Mouse (Mus musculus): ENCODE data around the gene Gm9508. TPM values are rescaled to one million over a fixed set of nuclear protein-coding genes. Genes with fewer than 3 reads are reported as not detected.
"Not testable (repeated sequence)": the region's sequence is repeated elsewhere in the genome, so short reads cannot be mapped to it uniquely, and the experiment has no call there.

Gm9508 gene
- polyA plus RNA-seq, 1 experiment from 2014 or later: not detected

DNA sequence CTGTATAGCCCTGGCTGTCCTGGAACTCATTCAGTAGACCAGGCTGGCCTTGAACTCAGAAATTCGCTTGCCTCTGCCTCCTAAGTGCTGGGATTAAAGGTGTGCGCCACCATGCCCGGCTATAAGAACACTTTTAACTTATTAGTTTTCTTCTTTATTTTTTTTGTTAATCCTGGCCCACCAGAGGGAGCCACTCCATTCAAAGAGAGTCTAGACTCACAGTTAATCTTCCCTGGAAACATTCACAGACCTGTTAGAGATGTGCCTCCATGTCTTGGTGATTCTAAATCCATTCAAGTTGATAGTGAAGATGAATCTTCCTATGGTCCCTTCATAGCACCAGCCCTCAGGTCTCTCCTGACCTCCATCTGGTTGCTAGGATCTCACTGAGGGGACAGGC is 12.8 kb upstream of the Gm9508 start:
- H3K27me3 ChIP-seq: no peaks in the 10 kb centered on the region
- no peak overlapping the region for H3K27ac ChIP-seq
- 86% methylated on average over 3 of the region's 3 CpGs for WGBS
- H3K9me3 ChIP-seq (replicated peaks): peaks cover 14% of the 10 kb centered on the region
- no peak overlapping the region for H3K4me2 ChIP-seq
- no peak overlapping the region for H3K9ac ChIP-seq
- no peak overlapping the region for H3K4me3 ChIP-seq
- no peaks in the 10 kb centered on the region for H3K4me1 ChIP-seq
- no peaks in the 10 kb centered on the region for H3K36me3 ChIP-seq (ENCODE audit: poor library complexity, severe bottlenecking)
- ATAC-seq: no peak

DNA sequence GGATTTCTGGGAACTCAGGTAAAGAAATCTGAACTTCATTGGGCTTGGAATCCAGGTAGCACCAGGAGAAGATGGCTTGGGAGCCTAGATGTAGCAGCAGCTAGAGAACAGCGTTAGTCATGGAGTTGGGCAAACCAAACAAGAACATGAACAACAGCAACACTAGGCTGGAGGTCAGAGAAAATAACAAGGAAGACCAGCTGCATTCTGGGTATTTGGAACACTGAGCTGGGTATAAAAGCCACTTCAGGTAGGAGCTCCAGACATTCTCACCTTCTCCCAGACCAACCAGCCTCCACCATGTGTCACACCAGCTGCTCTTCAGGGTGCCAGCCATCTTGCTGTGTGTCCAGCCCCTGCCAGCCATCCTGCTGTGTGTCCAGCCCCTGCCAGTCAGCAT is 9.3 kb upstream of the Gm9508 start, which contains the start of gene Gm10272:
Gene Gm10272, plus strand, starts transcription at position 301 of the 400 bp plus-strand sequence.
- Histone ChIP-seq H3K4me2 (no peak within 1 kb of the TSS), H3K4me1 (no peaks in the 10 kb centered on the region), H3K27ac (no peak within 1 kb of the TSS), H3K9ac (no peak within 1 kb of the TSS), H3K4me3 (no peak within 1 kb of the TSS), H3K36me3 (ENCODE audit: poor library complexity, severe bottlenecking) (no peaks in the 10 kb centered on the region), H3K27me3 (no peaks in the 10 kb centered on the region), H3K9me3 (replicated peaks) (peaks cover 25% of the 10 kb centered on the region)
- 100% methylated on average over 1 of the region's 1 CpGs for WGBS
- ATAC-seq: no peak

DNA sequence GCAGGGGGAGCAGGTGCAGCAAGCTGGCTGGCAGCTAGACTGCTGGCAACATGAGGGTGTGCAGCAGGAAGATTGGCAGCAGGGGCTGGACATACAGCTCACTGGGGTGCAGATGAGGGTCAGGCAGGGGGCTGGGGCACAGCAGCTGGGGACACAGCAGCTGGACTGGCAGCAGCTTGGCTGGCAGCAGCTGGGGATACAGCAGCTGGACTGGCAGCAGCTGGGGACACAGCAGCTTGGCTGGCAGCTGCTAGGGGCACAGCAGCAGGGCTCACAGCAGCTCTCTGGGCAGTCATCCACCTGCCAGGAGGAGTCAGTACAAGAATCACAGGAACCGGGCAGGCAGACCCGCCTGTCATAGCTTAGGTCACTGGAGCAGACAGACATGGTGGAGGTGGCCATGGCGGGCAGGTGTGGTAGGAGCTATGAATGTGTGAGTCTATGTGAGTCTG is 6.7 kb downstream of the Gm9508 start, which contains the start of gene Gm19402:
Gene Gm19402, minus strand, starts transcription at position 402 of the 452 bp plus-strand sequence.
- H3K4me3 ChIP-seq; H3K4me1 ChIP-seq; H3K9me3 ChIP-seq (replicated peaks); ATAC-seq; H3K36me3 ChIP-seq (ENCODE audit: poor library complexity, severe bottlenecking); H3K4me2 ChIP-seq; H3K9ac ChIP-seq: not testable (repeated sequence)
- WGBS: 56% methylated on average over 3 of the region's 3 CpGs
- peak within 1 kb of the TSS; percentile 48; the same call in 1 of the 2 replicates for H3K27ac ChIP-seq
- H3K27me3 ChIP-seq: peaks cover 25% of the 10 kb centered on the region

DNA sequence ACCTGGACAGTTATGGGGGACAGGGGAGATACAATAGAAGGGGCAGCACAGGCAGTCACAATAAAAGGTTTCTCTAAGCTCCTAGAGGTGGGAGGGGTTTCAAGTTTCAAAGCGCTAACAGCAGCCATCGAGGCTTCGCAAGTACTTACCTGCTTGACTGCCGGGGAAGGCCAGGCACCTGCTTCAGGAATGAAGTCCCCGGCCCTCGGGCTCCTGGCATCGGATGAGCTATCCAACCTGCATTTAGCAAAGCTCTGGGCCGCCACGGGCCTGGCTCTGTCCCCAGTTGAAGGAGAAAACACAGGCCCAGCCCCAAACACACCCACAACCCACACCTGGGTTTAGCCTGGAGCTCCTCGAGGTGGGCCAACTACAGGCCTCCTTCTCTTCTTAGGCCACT is 10.0 kb downstream of the Gm9508 start:
- no peak overlapping the region for H3K4me3 ChIP-seq
- no peak overlapping the region for H3K4me2 ChIP-seq
- no peak overlapping the region for H3K27ac ChIP-seq
- no peak overlapping the region for H3K9ac ChIP-seq
- no peaks in the 10 kb centered on the region for H3K36me3 ChIP-seq (ENCODE audit: poor library complexity, severe bottlenecking)
- ATAC-seq: no peak
- WGBS: 27% methylated on average over 10 of the region's 10 CpGs
- peaks cover 4% of the 10 kb centered on the region; the same call in 1 of the 2 replicates for H3K4me1 ChIP-seq
- H3K27me3 ChIP-seq: peaks cover 30% of the 10 kb centered on the region
- no peaks in the 10 kb centered on the region for H3K9me3 ChIP-seq (replicated peaks)

DNA sequence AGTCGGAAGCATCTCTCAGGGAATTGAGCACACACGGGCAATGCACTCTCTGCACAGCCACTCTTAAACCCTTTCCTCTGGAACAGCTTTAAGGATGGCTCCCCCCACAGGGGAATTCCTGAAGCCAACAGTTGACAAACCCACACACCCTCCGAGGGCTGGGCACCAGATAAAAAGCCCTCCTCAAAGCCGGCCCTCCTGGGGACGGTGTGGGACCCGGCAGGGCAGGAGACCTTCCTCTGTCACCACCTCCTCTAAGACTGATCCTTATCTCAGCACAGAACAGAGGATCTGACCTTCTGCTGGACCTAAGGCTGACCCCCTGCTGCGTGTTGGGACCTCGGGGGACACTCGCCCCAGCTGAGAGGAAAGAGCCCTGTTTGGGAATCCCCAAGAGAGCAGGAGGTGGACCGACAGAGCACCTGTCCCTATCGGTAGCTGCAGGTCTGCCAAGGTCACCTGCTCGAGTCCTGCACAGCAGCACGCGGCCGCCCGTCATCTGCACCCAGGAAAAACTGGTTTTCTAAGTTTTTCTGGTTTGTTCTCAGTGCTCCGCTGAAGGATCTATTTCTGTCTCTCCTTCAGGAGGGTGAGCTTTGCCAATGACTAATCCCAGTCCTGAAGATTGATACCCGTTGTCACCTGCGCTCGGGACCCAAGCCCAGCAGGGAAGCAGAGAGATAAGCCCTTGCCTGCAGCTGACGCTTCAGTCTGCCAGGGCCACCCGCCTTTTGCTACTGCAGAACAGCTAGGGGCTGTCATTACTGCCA is 11.0 kb downstream of the Gm9508 start, which contains the start of gene Tspear:
Gene Tspear, plus strand, starts transcription at position 675 of the 770 bp plus-strand sequence.
- 7% methylated on average over 22 of the region's 22 CpGs for WGBS
- Histone ChIP-seq H3K27ac (no peak within 1 kb of the TSS), H3K4me3 (no peak within 1 kb of the TSS), H3K27me3 (peaks cover 30% of the 10 kb centered on the region), H3K4me2 (no peak within 1 kb of the TSS), H3K36me3 (ENCODE audit: poor library complexity, severe bottlenecking) (no peaks in the 10 kb centered on the region), H3K9me3 (replicated peaks) (no peaks in the 10 kb centered on the region), H3K9ac (no peak within 1 kb of the TSS), H3K4me1 (peaks cover 4% of the 10 kb centered on the region; the same call in 1 of the 2 replicates)
- no peak for ATAC-seq

DNA sequence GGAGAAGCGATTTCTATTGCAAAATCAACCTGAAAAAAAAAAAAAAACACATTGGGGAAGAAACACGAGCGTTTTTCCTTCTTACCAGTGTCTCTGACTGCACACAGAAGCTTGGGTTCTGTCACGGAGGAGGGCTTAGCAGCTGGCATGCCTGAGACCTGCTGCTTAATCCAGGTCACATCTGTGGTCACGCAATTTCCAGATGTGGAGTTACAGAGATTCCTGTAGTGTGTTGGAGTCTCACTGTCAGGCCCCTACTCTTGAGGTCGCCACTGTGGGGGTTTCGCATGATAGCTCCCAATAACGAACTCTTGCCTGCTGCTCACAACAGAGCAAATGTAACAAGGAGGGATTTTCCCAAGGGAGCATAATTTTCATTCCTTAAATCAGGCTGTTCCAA is 12.9 kb downstream of the Gm9508 start:
- Histone ChIP-seq H3K9me3 (replicated peaks) (no peaks in the 10 kb centered on the region), H3K4me2 (no peak overlapping the region), H3K9ac (no peak overlapping the region), H3K27ac (no peak overlapping the region), H3K4me3 (no peak overlapping the region), H3K36me3 (ENCODE audit: poor library complexity, severe bottlenecking) (no peaks in the 10 kb centered on the region), H3K27me3 (peaks cover 31% of the 10 kb centered on the region), H3K4me1 (no peaks in the 10 kb centered on the region)
- WGBS: 34% methylated on average over 8 of the region's 8 CpGs
- ATAC-seq: no peak

DNA sequence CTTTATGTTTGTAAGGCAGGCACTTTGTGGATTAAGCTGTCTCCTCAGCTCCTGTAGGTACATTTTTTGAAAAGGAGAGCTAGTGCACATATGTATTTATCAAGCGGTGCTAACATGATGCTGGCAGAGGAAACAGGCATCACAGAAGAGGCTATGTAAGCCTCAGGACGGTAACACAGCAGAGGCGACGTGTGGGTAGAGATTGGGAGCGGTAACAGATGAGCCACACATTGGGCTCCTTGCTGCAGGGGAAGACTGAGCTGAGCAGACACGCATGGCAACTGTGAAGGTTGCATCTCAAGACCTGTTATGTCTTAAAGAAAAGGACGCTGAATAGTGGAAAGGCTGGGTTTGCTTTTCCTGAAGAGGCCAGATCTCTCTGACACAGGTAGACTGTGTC is 14.0 kb downstream of the Gm9508 start:
- H3K27me3 ChIP-seq: peaks cover 40% of the 10 kb centered on the region

DNA sequence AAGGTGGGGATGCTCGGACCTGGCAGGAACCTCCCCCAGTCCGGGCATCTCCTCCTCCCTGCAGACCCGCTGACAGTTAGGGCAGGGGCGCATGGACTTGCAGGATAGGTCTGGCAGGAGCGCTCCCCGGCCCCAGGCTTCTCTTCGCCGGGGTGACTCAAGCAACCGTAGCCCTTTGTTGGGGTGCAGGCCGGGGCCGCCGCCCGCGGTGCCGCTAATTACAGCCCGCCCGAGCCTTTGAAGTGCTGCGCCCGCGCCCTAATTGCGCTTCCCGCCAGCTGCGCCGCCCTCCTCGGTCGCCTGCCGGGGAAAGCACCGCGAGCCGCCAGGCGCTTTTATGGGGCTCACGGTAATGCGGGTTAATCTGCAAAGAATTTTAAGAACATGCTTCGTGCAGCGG is 19.5 kb downstream of the Gm9508 start:
- peaks cover 28% of the 10 kb centered on the region for H3K27me3 ChIP-seq
- peak overlapping the region; percentile 37 for H3K4me3 ChIP-seq
- H3K27ac ChIP-seq: peak overlapping the region; percentile 14; the same call in 1 of the 2 replicates
- peak overlapping the region; percentile 74 for H3K4me2 ChIP-seq
- no peaks in the 10 kb centered on the region for H3K36me3 ChIP-seq (ENCODE audit: poor library complexity, severe bottlenecking)
- H3K9ac ChIP-seq: peak overlapping the region; percentile 34
- H3K4me1 ChIP-seq: peaks cover 13% of the 10 kb centered on the region
- H3K9me3 ChIP-seq (replicated peaks): no peaks in the 10 kb centered on the region
- peak; percentile 63; the same call in 1 of the 2 replicates for ATAC-seq
- WGBS: under 1% methylated on average over 35 of the region's 35 CpGs

More for the DNA sequence above, 14.0 kb downstream of the Gm9508 start:
- ATAC-seq: no peak
- no peak overlapping the region for H3K4me2 ChIP-seq
- H3K36me3 ChIP-seq (ENCODE audit: poor library complexity, severe bottlenecking): no peaks in the 10 kb centered on the region
- H3K9me3 ChIP-seq (replicated peaks): no peaks in the 10 kb centered on the region
- 81% methylated on average over 7 of the region's 7 CpGs for WGBS
- no peak overlapping the region for H3K27ac ChIP-seq
- H3K4me3 ChIP-seq: no peak overlapping the region
- H3K4me1 ChIP-seq: peaks cover 2% of the 10 kb centered on the region
- no peak overlapping the region for H3K9ac ChIP-seq

DNA sequence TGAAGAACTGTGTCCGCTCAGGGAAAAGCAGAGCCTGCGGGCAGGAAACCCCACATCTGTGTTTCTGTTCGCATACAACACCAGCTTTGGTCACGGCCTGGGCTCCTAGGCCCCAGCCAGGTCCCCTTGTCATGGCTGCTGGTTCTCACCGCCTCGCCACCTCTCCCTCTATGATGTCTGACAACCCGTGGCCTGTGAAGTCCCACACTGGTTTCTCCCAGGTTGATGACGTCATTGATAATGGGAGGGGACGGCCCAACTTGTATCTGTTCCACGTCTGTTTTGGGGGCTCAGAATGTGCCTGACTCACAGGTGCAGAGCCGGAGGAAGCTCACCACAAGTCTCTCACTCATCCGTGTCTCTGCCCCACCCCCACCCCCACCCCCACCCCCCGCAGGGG is 23.3 kb downstream of the Gm9508 start:
- peaks cover 13% of the 10 kb centered on the region for H3K4me1 ChIP-seq
- no peak overlapping the region for H3K9ac ChIP-seq
- peaks cover 24% of the 10 kb centered on the region for H3K27me3 ChIP-seq
- no peaks in the 10 kb centered on the region for H3K9me3 ChIP-seq (replicated peaks)
- no peak overlapping the region for H3K4me2 ChIP-seq
- ATAC-seq: no peak
- no peaks in the 10 kb centered on the region for H3K36me3 ChIP-seq (ENCODE audit: poor library complexity, severe bottlenecking)
- WGBS: 61% methylated on average over 13 of the region's 13 CpGs
- H3K27ac ChIP-seq: no peak overlapping the region
- H3K4me3 ChIP-seq: no peak overlapping the region

DNA sequence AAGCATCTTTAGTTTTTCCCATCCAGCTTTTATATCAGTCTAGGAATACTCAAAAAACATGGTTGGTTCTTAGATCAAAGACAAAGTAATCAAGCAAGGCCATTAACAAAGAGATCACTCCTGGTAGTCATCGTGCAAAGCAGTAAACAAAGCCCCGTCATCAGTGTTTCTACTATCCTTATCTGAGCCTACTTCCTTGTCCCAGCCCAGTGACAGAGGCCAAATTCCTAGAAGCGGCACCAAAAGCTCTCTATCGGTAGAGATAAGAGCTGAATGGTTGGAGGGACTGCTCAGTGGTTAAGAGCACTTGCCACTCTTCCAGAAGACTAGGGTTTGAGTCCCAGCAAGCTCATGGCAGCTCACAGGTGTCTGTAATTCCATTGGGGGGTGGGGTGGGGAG is 25.5 kb downstream of the Gm9508 start:
- Histone ChIP-seq H3K36me3 (ENCODE audit: poor library complexity, severe bottlenecking) (no peaks in the 10 kb centered on the region), H3K4me3 (no peak overlapping the region), H3K9ac (no peak overlapping the region), H3K27ac (no peak overlapping the region), H3K4me1 (no peaks in the 10 kb centered on the region), H3K9me3 (replicated peaks) (no peaks in the 10 kb centered on the region), H3K4me2 (no peak overlapping the region), H3K27me3 (peaks cover 4% of the 10 kb centered on the region)
- ATAC-seq: no peak
- WGBS: 88% methylated on average over 4 of the region's 4 CpGs

DNA sequence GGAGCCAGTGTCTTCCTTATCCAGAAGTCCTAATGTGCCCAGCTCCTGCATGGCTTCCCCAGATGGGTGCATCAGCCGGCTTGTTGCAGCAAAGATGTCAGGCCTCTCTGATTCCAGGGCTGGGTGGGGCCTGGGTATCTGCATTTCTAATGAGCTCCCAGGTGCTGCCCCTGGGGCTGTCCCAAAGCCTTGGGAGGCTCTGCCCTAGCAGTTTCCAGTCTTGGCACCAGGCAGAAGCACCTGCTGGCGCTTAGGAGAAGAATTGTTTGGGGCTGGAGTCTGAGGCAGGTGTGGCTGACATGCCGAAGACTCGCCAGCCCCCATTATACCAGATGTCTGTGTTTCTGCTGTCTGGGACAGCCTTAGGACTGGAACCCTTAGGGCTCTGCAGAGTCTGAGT is 26.3 kb downstream of the Gm9508 start:
- 89% methylated on average over 4 of the region's 4 CpGs for WGBS
- Histone ChIP-seq H3K9me3 (replicated peaks) (no peaks in the 10 kb centered on the region), H3K27me3 (peaks cover under 1% of the 10 kb centered on the region; the same call in 1 of the 2 replicates), H3K4me2 (no peak overlapping the region), H3K4me1 (no peaks in the 10 kb centered on the region), H3K27ac (no peak overlapping the region), H3K9ac (no peak overlapping the region), H3K36me3 (ENCODE audit: poor library complexity, severe bottlenecking) (no peaks in the 10 kb centered on the region), H3K4me3 (no peak overlapping the region)
- ATAC-seq: no peak

DNA sequence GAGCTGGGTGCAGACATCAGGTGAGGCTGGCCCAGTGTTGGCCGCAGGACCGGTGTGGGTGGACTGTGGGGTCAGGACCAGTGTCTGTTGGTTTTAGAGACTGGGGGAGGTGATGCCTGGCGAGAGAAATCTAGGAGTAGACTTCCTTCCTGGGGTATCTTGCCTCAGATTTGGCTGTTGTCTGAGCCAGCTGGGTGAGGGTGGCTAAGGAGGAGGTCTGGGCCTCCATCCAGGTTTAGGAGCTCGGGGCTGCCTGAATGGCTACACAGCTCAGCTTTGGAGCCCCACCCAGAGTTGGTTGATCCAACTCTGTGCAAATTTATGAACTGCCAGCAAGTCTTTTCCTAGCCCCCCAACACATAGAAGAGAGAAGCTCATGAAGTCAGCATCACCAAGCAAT is 29.6 kb downstream of the Gm9508 start:
- Histone ChIP-seq H3K27me3 (no peaks in the 10 kb centered on the region), H3K4me3 (no peak overlapping the region), H3K9ac (no peak overlapping the region), H3K9me3 (replicated peaks) (no peaks in the 10 kb centered on the region), H3K36me3 (ENCODE audit: poor library complexity, severe bottlenecking) (no peaks in the 10 kb centered on the region), H3K27ac (no peak overlapping the region), H3K4me2 (no peak overlapping the region), H3K4me1 (no peaks in the 10 kb centered on the region)
- ATAC-seq: no peak
- 88% methylated on average over 4 of the region's 4 CpGs for WGBS

All from forebrain, embryonic 13.5 days (tissue).